Mouse (Mus musculus): ENCODE measurements around the gene Mog. TPM values are rescaled to one million over a fixed set of nuclear protein-coding genes. Genes with fewer than 3 reads are reported as not detected.
"Not testable (repeated sequence)": the region's sequence is repeated elsewhere in the genome, so short reads cannot be mapped to it uniquely, and the experiment has no call there.

Gene Mog
- total and polyA plus RNA-seq, 3 experiments = not detected

GRCm38 (mm10) chr17:36995448-36995847, 27.8 kb downstream of the Mog start:
- intact Hi-C loops (cut with DNase I) = no loop called here

GRCm38 (mm10) chr17:36994528-36994927, 28.7 kb downstream of the Mog start:
- no peak overlapping the region for H3K4me3 ChIP-seq
- intact Hi-C loops (cut with DNase I) = no loop called here
- H3K27me3 ChIP-seq (ENCODE audit: control insufficient read depth, insufficient read depth, low read length) = 0 out of 2 replicates have a peak, but pooled peaks cover 2% of the 10 kb centered on the region
- H3K27ac ChIP-seq = no peak overlapping the region
- no peak overlapping the region for H3K9ac ChIP-seq (ENCODE audit: low read depth, low read length)
- 85% methylated on average over 2 of the region's 2 CpGs for WGBS
- H3K4me1 ChIP-seq (ENCODE audit: control insufficient read depth, insufficient read depth, low read length) = no peaks in the 10 kb centered on the region
- DNase-seq = no peak
- TF ChIP-seq CTCF (IDR thresholded peaks at IDR 0.05) (no peak), EP300 (IDR thresholded peaks at IDR 0.05; ENCODE audit: insufficient read depth, low read depth, low read length) (no peak), POLR2A (IDR thresholded peaks at IDR 0.05; ENCODE audit: insufficient read depth, low read depth, low read length) (no peak)
- H3K79me2 ChIP-seq (replicated peaks; ENCODE audit: control insufficient read depth, insufficient read depth, low read length) = no peaks in the 10 kb centered on the region
- H3K36me3 ChIP-seq (ENCODE audit: control insufficient read depth, insufficient read depth, low read length) = no peaks in the 10 kb centered on the region

More at GRCm38 (mm10) chr17:36995448-36995847, 27.8 kb downstream of the Mog start:
- no peaks in the 10 kb centered on the region for H3K4me1 ChIP-seq (ENCODE audit: control insufficient read depth, insufficient read depth, low read length)
- TF ChIP-seq EP300 (IDR thresholded peaks at IDR 0.05; ENCODE audit: insufficient read depth, low read depth, low read length) = no peak
- no peak for TF ChIP-seq POLR2A (IDR thresholded peaks at IDR 0.05; ENCODE audit: insufficient read depth, low read depth, low read length)
- no peaks in the 10 kb centered on the region for H3K79me2 ChIP-seq (replicated peaks; ENCODE audit: control insufficient read depth, insufficient read depth, low read length)
- no peak for DNase-seq
- 80% methylated on average over 3 of the region's 3 CpGs for WGBS
- 0 out of 2 replicates have a peak, but pooled peaks cover 1% of the 10 kb centered on the region for H3K27me3 ChIP-seq (ENCODE audit: control insufficient read depth, insufficient read depth, low read length)
- no peak overlapping the region for H3K4me3 ChIP-seq
- no peaks in the 10 kb centered on the region for H3K36me3 ChIP-seq (ENCODE audit: control insufficient read depth, insufficient read depth, low read length)
- no peak overlapping the region for H3K27ac ChIP-seq
- H3K9ac ChIP-seq (ENCODE audit: low read depth, low read length) = no peak overlapping the region

- no peak for DNase-seq
- H3K4me3 ChIP-seq = no peak overlapping the region
- intact Hi-C loops (cut with DNase I) = no loop called here
- H3K79me2 ChIP-seq (replicated peaks; ENCODE audit: control insufficient read depth, insufficient read depth, low read length) = no peaks in the 10 kb centered on the region
- peaks cover 5% of the 10 kb centered on the region; the same call in 1 of the 2 replicates for H3K27me3 ChIP-seq (ENCODE audit: control insufficient read depth, insufficient read depth, low read length)
- H3K9ac ChIP-seq (ENCODE audit: low read depth, low read length) = no peak overlapping the region
- no peak overlapping the region for H3K27ac ChIP-seq
- 92% methylated on average over 4 of the region's 4 CpGs for WGBS
- H3K36me3 ChIP-seq (ENCODE audit: control insufficient read depth, insufficient read depth, low read length) = no peaks in the 10 kb centered on the region
- no peaks in the 10 kb centered on the region for H3K4me1 ChIP-seq (ENCODE audit: control insufficient read depth, insufficient read depth, low read length)
- TF ChIP-seq CTCF (IDR thresholded peaks at IDR 0.05) (no peak), POLR2A (IDR thresholded peaks at IDR 0.05; ENCODE audit: insufficient read depth, low read depth, low read length) (no peak), EP300 (IDR thresholded peaks at IDR 0.05; ENCODE audit: insufficient read depth, low read depth, low read length) (no peak)
Observed at GRCm38 (mm10) chr17:36993770-36994325, 29.4 kb downstream of the Mog start.

DNA sequence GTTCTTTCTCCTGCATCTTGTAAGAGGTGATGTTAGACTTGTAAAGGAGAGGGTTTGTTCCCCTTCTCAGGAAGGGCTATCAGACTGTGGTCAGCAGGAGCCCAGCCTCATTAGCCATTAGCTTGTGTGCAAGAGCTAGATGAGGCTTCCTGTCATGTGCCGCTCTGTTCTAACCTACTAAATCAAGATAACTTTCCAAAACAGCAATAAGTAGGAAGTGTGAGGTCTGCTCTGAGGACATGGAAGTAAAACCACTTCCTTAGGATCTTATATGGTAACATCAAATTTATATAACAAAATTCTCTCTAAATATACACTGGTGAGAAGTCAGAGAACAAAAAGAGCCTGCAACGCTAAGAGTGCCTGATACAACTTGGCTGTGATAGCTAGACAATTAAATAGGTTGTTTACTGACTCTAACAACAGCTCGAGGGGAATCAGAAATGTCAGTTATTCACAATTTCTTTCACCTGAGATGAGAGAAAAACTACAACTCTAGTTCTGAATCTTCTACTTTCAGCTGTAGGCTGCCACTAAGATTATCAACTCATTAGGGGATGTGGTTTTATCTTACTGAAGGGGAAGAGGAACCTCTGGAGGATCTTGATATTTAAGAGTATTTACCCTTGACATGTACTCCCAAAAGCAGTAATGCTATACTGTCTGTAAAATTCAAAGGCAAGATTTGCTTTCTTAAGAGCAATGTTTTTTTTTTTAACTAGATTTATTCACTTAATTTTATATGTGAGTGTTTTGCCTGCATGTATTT, 30.7 kb downstream of the Mog start:
- no peaks in the 10 kb centered on the region for H3K36me3 ChIP-seq (ENCODE audit: control insufficient read depth, insufficient read depth, low read length)
- no peaks in the 10 kb centered on the region for H3K4me1 ChIP-seq (ENCODE audit: control insufficient read depth, insufficient read depth, low read length)
- no peak overlapping the region for H3K9ac ChIP-seq (ENCODE audit: low read depth, low read length)
- no peak overlapping the region for H3K4me3 ChIP-seq
- TF ChIP-seq CTCF (IDR thresholded peaks at IDR 0.05) (no peak), EP300 (IDR thresholded peaks at IDR 0.05; ENCODE audit: insufficient read depth, low read depth, low read length) (no peak), POLR2A (IDR thresholded peaks at IDR 0.05; ENCODE audit: insufficient read depth, low read depth, low read length) (no peak)
- no peaks in the 10 kb centered on the region for H3K79me2 ChIP-seq (replicated peaks; ENCODE audit: control insufficient read depth, insufficient read depth, low read length)
- H3K27me3 ChIP-seq (ENCODE audit: control insufficient read depth, insufficient read depth, low read length) = peaks cover 10% of the 10 kb centered on the region
- intact Hi-C loops (cut with DNase I) = no loop called here
- DNase-seq = no peak
- WGBS = 50% methylated on average over 3 of the region's 3 CpGs
- no peak overlapping the region for H3K27ac ChIP-seq

DNA sequence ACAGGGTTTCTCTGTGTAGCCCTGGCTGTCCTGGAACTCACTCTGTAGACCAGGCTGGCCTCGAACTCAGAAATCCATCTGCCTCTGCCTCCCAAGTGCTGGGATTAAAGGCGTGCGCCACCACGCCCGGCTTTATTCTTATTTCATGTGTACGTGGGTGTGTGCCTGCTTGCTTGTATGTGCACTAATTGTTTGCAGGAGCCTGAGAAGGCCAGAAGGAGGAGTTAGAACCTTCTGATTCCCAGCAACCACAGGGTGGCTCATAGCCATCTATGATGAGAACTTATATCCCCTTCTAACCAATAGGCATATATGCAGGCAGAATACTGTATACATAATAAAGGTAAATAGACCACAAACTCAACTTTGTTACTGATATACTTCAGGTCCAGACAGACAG, 32.6 kb downstream of the Mog start:
- WGBS = 92% methylated on average over 6 of the region's 6 CpGs
- intact Hi-C loops (cut with DNase I); H3K27me3 ChIP-seq (ENCODE audit: control insufficient read depth, insufficient read depth, low read length): not testable (repeated sequence)

DNA sequence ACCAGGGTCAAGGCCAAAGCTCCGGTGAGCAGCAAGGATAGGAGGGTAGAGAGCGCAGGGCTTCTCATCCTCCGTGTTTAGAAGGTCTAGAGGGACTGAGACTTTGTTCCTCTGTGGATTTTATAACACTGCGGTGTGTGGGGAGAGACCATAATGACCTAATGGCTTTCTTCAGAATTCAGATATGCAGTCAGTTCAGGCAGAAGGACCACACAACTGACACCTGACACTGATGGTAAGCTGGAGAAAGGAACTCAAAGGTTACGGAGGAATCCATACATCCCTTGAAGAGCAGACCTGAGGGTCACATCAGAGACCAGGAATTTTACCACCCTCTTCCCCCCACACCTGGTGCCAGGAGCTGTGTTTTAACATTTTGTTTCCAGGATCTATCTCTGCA, 33.8 kb downstream of the Mog start, which contains the start of gene H2-M5:
H2-M5 (minus strand) TSS at position 101 of the 400 bp plus-strand sequence.
- no peak for TF ChIP-seq POLR2A (IDR thresholded peaks at IDR 0.05; ENCODE audit: insufficient read depth, low read depth, low read length)
- no peak for TF ChIP-seq CTCF (IDR thresholded peaks at IDR 0.05)
- TF ChIP-seq EP300 (IDR thresholded peaks at IDR 0.05; ENCODE audit: insufficient read depth, low read depth, low read length) = no peak
- Histone ChIP-seq H3K4me1 (ENCODE audit: control insufficient read depth, insufficient read depth, low read length) (no peaks in the 10 kb centered on the region), H3K79me2 (replicated peaks; ENCODE audit: control insufficient read depth, insufficient read depth, low read length) (no peaks in the 10 kb centered on the region), H3K9ac (ENCODE audit: low read depth, low read length) (no peak within 1 kb of the TSS), H3K4me3 (no peak within 1 kb of the TSS), H3K27me3 (ENCODE audit: control insufficient read depth, insufficient read depth, low read length) (peaks cover 10% of the 10 kb centered on the region), H3K36me3 (ENCODE audit: control insufficient read depth, insufficient read depth, low read length) (no peaks in the 10 kb centered on the region), H3K27ac (no peak within 1 kb of the TSS)
- intact Hi-C loops (cut with DNase I) = no loop called here
- WGBS = 37% methylated on average over 5 of the region's 5 CpGs
- DNase-seq = no peak

More for the DNA sequence above, 32.6 kb downstream of the Mog start:
- H3K4me1 ChIP-seq (ENCODE audit: control insufficient read depth, insufficient read depth, low read length); H3K79me2 ChIP-seq (replicated peaks; ENCODE audit: control insufficient read depth, insufficient read depth, low read length); H3K4me3 ChIP-seq; H3K27ac ChIP-seq; DNase-seq; H3K9ac ChIP-seq (ENCODE audit: low read depth, low read length); H3K36me3 ChIP-seq (ENCODE audit: control insufficient read depth, insufficient read depth, low read length): not testable (repeated sequence)
